ENCODE assay signal across 9 mouse cellular contexts in the genomic region with DNA sequence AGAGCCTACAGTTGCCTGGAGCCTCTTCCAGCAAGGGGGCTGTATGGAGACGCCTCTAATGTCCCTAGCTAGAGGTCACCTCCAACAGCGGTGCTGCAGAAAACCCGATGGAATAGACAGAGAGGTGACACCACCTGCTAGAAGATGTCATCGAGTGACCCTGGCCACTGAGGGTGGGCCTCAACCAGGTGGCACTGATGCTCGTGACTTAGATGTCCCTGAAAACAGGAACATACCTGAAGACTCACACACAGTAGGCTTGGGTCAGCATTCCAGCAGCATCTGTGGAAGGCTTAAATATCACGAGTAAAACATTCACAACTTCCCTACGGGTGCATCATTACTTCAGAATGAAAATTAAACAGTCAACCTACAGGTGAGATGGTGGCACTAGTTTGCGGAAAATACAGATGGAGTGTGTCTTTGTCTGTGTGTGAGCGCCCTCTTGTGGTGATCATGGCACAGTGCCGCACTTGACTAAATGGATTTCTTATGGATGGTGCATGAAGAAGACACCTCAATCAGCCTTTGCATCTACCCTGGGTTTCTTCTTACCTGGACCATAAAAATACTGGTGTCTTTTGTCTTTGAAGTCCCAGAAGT.
DNase-seq lines count a peak whose midpoint lies in the region; ATAC-seq lines count a peak whose summit lies in the region.
"Had no signal": no experiment of that assay in that cellular context is flagged by ENCODE, and none has a peak within 500 bp of the region (broad histone marks: within the 10 kb centered on the region; RNA-seq: fewer than 3 reads in every experiment).

No protein-coding gene starts in this region.

- no peak overlapping the region for H3K9ac ChIP-seq in limb, embryonic 11.5 days (ENCODE audit: low read length)
- no peak overlapping the region for H3K9ac ChIP-seq in stomach, embryonic 14.5 days (replicated peaks; ENCODE audit: low read depth, low read length)
- H3K9ac ChIP-seq: embryonic facial prominence, embryonic 15.5 days had no signal

- H3K4me1 ChIP-seq in limb, embryonic 11.5 days (ENCODE audit: control insufficient read depth, insufficient read depth, low read length), result no peaks in the 10 kb centered on the region
- H3K4me1 ChIP-seq in stomach, embryonic 14.5 days (ENCODE audit: control insufficient read depth, insufficient read depth, low read length), result no peaks in the 10 kb centered on the region
- H3K4me1 ChIP-seq: embryonic facial prominence, embryonic 15.5 days had no signal

- no peaks in the 10 kb centered on the region for H3K36me3 ChIP-seq in limb, embryonic 11.5 days (ENCODE audit: control insufficient read depth, insufficient read depth, low read length)
- H3K36me3 ChIP-seq in stomach, embryonic 14.5 days (ENCODE audit: control insufficient read depth, insufficient read depth, low read length), result no peaks in the 10 kb centered on the region
- H3K36me3 ChIP-seq: embryonic facial prominence, embryonic 15.5 days had no signal

- 34% methylated on average over 10 of the region's 10 CpGs for whole genome bisulfite sequencing in limb, embryonic 11.5 days
- WGBS in stomach, embryonic 14.5 days, result 31% methylated on average over 10 of the region's 10 CpGs

- H3K9me3 ChIP-seq in limb, embryonic 11.5 days (ENCODE audit: control insufficient read depth, low read length), result no peaks in the 10 kb centered on the region
- H3K9me3 ChIP-seq in stomach, embryonic 14.5 days (ENCODE audit: control insufficient read depth, low read depth, low read length), result no peaks in the 10 kb centered on the region
- H3K9me3 ChIP-seq: embryonic facial prominence, embryonic 15.5 days had no signal

- no peak overlapping the region for H3K27ac ChIP-seq in limb, embryonic 11.5 days (replicated peaks; ENCODE audit: low read depth, low read length)
- H3K27ac ChIP-seq in stomach, embryonic 14.5 days (ENCODE audit: low read length), result no peak overlapping the region
- H3K27ac ChIP-seq: embryonic facial prominence, embryonic 15.5 days had no signal

- H3K4me2 ChIP-seq in limb, embryonic 11.5 days (ENCODE audit: low read depth, severe bottlenecking), result no peak overlapping the region
- no peak overlapping the region for H3K4me2 ChIP-seq in stomach, embryonic 14.5 days (replicated peaks; ENCODE audit: low read depth, low read length)
- H3K4me2 ChIP-seq: embryonic facial prominence, embryonic 15.5 days had no signal

- peak; percentile 87 for ATAC-seq in common myeloid progenitor, adult 5-6 weeks (replicated peaks; ENCODE audit: low read depth, poor library complexity, severe bottlenecking)
- ATAC-seq in limb, embryonic 11.5 days (ENCODE audit: insufficient number of reproducible peaks, low FRiP score, low TSS enrichment, low read depth), result no peak; the same call in 1 of the 2 replicates
- ATAC-seq in stomach, embryonic 14.5 days (ENCODE audit: insufficient number of reproducible peaks, insufficient read depth, low FRiP score, low read depth), result peak; percentile 56; the same call in 1 of the 2 replicates

- DNase-seq in 416B (ENCODE audit: low read depth) (peak; percentile 79), ZHBTc4 (ENCODE audit: low read depth, low spot score) (peak; percentile 86)
- peak; percentile 46 to 54 for DNase-seq in gastrocnemius, postnatal 36 days
- DNase-seq in kidney, adult 9 months, result peak; percentile 81
- DNase-seq in limb, embryonic 11.5 days (ENCODE audit: low spot score), result peak; percentile 85
- DNase-seq in naive thymus-derived CD4-positive, alpha-beta T cell, adult 2 months (ENCODE audit: low read depth), result peak; percentile 90

- H3K27me3 ChIP-seq in limb, embryonic 11.5 days (ENCODE audit: control insufficient read depth, insufficient read depth, low read length), result no peaks in the 10 kb centered on the region
- H3K27me3 ChIP-seq in stomach, embryonic 14.5 days (ENCODE audit: control insufficient read depth, insufficient read depth, low read length), result no peaks in the 10 kb centered on the region

- H3K4me3 ChIP-seq in limb, embryonic 11.5 days (ENCODE audit: low read depth, low read length), result no peak overlapping the region
- H3K4me3 ChIP-seq in stomach, embryonic 14.5 days (ENCODE audit: low read depth, low read length), result no peak overlapping the region
- H3K4me3 ChIP-seq: embryonic facial prominence, embryonic 15.5 days had no signal

- intact Hi-C loops in gastrocnemius, postnatal 36 days (cut with DNase I), result loop anchor here (5.0 kb wide), 4 partner anchors 82 to 707 kb away; no protein-coding TSS in a partner anchor
